Mouse (Mus musculus): ENCODE results near the gene Nrap. TPM values are rescaled to one million over a fixed set of nuclear protein-coding genes. Genes with fewer than 3 reads are reported as not detected.
A peak's percentile ranks its signal among the peaks of the same experiment; 100 is the strongest.
"Not testable (repeated sequence)": the region's sequence is repeated elsewhere in the genome, so short reads cannot be mapped to it uniquely, and the experiment has no call there.

Gene Nrap
- total RNA-seq, 2 experiments from 2014 or later, result 0.63 to 0.87 TPM

DNA sequence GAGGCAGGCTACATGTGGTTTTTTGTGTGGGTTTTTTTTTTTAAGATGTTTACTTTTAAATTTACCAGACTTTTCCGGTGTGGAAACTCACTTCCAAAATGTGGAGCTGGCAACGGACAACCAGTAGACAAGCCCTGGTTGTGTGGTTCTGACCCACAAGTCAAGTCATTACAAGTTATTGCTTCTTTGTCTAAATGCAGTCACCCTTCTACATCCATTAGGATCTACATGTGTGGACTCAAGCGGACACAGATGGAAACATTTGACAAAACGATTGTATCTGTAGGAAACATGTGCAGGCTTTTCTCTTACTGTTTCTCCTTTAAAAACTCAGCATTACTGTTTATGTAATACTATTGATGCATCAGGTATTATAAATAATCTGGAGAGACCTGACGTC lies 16.6 kb downstream of the Nrap start:
- intact Hi-C loops (cut with DNase I), result no loop called here
- Histone ChIP-seq H3K4me3 (no peak overlapping the region), H3K27ac (no peak overlapping the region)
- no peak for DNase-seq (ENCODE audit: extremely low spot score in 1 of 2, low spot score in 2 of 2)
- no peak for TF ChIP-seq CTCF (IDR thresholded peaks at IDR 0.05)

DNA sequence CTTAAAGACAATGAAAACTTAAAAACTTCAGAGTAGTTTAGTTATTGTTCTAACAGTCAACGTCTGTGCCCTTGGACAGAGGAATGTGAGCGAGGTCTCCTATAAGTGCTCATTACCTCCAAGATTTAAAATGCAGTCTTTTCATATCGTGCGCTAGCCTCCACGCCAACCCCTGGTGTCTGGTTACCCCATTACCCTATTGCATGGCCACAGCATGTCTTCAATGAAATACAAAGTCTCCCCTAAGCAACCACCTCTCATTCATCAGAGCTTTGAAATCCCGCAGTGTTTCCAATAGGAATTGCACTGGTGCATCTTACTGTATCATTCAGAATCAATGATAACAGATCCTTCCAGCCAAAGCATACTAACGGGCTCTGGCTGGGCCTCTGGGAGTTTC lies 17.6 kb downstream of the Nrap start:
- no peak for TF ChIP-seq CTCF (IDR thresholded peaks at IDR 0.05)
- no peak for DNase-seq (ENCODE audit: extremely low spot score in 1 of 2, low spot score in 2 of 2)
- Histone ChIP-seq H3K27ac (no peak overlapping the region), H3K4me3 (no peak overlapping the region)
- intact Hi-C loops (cut with DNase I), result no loop called here

DNA sequence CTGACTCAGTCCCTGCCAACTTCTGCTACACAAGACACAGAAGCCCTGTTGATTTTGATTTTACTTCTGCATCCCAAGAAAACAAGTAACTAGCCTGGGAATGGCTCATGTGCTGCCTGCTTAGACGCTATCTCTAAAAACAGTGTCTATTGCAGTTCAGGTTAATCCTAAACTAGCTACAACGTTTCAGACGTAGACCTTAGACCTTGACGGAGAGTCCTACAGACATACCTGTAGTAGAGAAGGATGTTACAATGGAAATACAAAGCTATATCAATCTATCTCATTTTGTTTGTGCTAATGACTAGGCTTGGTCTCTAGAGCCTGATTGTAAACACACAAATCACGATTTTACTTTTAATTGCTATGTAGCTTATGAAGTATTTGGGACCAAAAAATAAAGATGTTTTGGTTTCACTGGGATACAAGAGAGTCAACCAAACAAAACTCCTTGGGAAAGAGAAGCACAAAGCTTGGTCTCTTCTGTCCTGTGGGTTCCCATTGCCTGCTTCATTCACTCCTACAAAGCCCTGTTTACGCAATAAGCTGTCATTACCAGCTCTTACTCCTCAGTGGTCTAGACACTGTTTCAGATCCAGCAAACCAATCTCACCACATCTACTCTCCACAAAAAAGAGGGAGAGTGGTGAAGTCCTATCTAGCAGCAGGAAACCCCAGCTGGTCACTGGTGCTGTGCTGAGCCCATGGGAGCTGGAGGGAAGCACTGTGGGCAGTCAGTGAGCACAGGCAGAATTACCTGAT lies 19.3 kb downstream of the Nrap start:
- intact Hi-C loops (cut with DNase I), result no loop called here
- DNase-seq (ENCODE audit: extremely low spot score in 1 of 2, low spot score in 2 of 2), result no peak
- no peak overlapping the region for H3K27ac ChIP-seq
- TF ChIP-seq CTCF (IDR thresholded peaks at IDR 0.05), result no peak
- H3K4me3 ChIP-seq, result no peak overlapping the region

DNA sequence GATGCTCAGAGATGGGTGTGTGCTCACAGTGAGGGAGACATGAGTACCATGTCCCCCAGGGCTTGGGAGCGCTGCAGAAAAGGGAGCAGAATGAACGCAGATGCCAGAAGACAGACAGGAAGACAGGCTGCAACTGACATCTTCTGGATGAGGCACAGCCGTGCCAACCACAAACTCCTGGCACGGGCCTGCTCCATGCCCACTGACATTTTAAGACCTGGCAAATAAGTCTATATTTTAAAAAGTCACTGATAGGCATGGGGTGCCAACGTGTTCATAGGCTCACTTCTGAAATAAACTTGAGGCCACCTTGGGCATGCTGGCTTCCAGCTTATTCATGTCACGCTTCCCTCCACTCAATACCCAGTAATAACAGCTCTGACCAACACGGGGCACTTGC lies 20.9 kb downstream of the Nrap start:
- no peak for DNase-seq (ENCODE audit: extremely low spot score in 1 of 2, low spot score in 2 of 2)
- intact Hi-C loops (cut with DNase I), result no loop called here
- Histone ChIP-seq H3K27ac (no peak overlapping the region), H3K4me3 (no peak overlapping the region)
- TF ChIP-seq CTCF (IDR thresholded peaks at IDR 0.05), result no peak

- DNase-seq (ENCODE audit: extremely low spot score in 1 of 2, low spot score in 2 of 2), result no peak
- intact Hi-C loops (cut with DNase I), result no loop called here
- H3K4me3 ChIP-seq, result no peak overlapping the region
- TF ChIP-seq CTCF (IDR thresholded peaks at IDR 0.05), result no peak
- H3K27ac ChIP-seq, result no peak overlapping the region
Measured at GRCm38 (mm10) chr19:56367778-56368177, 22.1 kb downstream of the Nrap start.

DNA sequence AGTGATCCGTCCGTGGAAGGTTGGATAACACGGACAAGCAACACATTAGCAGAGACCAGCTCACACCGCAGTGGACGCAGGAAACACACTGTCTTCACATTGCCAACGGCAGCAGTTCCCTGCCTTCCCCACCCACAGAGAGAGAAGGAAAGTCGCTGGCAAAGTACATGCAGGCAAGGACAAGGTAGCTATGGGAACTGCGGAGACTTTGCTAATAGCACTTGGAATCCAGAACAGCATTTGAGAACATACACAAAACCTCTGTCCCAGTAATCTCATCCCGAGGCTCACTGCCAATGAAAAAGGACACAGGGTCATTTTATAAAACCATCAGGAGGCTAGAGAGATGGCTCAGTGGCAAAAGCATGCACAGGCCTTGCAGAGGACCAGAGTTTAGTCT lies 23.2 kb downstream of the Nrap start:
- intact Hi-C loops (cut with DNase I), result no loop called here
- Histone ChIP-seq H3K4me3 (no peak overlapping the region), H3K27ac (no peak overlapping the region)
- DNase-seq (ENCODE audit: extremely low spot score in 1 of 2, low spot score in 2 of 2), result no peak
- no peak for TF ChIP-seq CTCF (IDR thresholded peaks at IDR 0.05)

DNA sequence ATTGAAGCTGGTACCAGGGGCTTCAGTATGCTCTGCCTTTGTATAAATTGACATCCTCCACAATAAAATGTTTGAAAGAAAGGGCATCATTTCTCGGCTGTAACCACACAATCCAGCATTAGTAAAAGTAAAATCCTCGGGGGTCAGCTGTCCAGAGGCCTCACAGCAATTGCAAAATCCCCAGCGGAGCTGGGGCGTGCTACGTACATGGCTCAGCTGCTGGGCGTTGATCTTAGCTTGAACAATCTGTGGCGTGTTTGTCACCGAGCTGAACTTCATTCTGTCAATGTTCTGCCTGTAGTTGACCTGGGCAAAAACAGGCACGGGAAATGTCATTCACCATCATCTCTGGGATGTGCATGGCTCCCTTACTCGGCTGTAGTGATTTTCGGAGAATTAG lies 23.7 kb downstream of the Nrap start:
- intact Hi-C loops (cut with DNase I), result no loop called here
- Histone ChIP-seq H3K27ac (no peak overlapping the region), H3K4me3 (no peak overlapping the region)
- TF ChIP-seq CTCF (IDR thresholded peaks at IDR 0.05), result no peak
- DNase-seq (ENCODE audit: extremely low spot score in 1 of 2, low spot score in 2 of 2), result no peak

- no peak for DNase-seq (ENCODE audit: extremely low spot score in 1 of 2, low spot score in 2 of 2)
- TF ChIP-seq CTCF (IDR thresholded peaks at IDR 0.05), result no peak
- Histone ChIP-seq H3K27ac (no peak overlapping the region), H3K4me3 (no peak overlapping the region)
- intact Hi-C loops (cut with DNase I), result no loop called here
Measured at GRCm38 (mm10) chr19:56364563-56364962, 25.3 kb downstream of the Nrap start.

DNA sequence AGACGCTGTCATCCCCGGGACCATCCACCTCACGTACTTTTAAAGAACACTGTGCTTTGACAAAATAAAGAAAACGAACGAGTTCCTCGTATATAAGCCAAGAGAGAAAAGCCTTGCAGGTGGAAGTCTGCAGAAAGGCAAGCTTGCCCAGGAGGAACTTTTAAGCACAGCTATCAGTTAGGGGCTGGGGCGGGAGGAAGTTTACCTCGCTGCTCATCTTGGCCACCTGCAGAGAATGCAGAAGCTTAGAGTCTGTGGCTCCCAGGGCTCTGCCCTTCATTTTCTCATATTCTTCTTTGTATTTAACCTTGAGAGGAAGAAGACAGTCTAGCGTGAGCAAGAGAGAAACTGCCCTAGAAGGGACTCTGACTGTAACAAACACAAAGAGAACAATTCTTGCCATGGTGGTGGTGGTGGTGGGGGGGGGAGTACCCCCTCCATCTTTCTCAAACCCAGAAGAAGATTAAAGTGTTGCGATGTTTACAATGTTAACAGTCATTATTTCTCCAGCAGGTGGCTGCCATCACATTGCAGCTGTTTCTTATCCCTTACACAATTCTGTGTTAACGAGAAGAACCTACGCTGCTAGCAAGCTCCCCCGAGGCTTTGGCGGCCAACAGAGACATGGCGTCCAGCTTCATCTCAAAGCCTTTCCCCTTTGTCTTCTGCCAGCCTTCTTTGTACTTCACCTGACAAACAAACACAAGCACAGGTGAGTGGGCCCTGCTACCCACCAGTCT lies 25.9 kb downstream of the Nrap start:
- intact Hi-C loops (cut with DNase I), result no loop called here
- Histone ChIP-seq H3K27ac (no peak overlapping the region), H3K4me3 (no peak overlapping the region)
- no peak for TF ChIP-seq CTCF (IDR thresholded peaks at IDR 0.05)
- no peak for DNase-seq (ENCODE audit: extremely low spot score in 1 of 2, low spot score in 2 of 2)

DNA sequence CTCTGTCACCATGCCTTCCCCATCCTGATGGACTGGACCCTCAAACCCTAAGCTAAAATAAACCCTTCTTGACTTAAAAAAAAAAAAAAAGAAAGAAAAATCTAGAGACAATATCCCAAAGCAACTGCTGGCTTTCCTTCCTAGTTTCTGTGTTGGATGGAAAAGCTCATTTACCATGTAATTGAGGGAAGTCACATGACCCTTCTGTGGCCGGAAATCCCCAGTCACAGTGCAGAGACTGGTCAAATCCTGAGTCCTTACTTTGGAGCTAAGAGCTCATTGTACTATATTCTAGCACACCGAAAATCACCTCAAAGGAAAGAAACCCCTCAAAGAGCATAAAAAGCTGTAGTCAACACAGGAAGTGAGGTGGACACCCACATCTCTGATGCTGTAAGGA lies 30.9 kb downstream of the Nrap start:
- Histone ChIP-seq H3K27ac (no peak overlapping the region), H3K4me3 (no peak overlapping the region)
- no peak for TF ChIP-seq CTCF (IDR thresholded peaks at IDR 0.05)
- no peak for DNase-seq (ENCODE audit: extremely low spot score in 1 of 2, low spot score in 2 of 2)
- intact Hi-C loops (cut with DNase I), result no loop called here

DNA sequence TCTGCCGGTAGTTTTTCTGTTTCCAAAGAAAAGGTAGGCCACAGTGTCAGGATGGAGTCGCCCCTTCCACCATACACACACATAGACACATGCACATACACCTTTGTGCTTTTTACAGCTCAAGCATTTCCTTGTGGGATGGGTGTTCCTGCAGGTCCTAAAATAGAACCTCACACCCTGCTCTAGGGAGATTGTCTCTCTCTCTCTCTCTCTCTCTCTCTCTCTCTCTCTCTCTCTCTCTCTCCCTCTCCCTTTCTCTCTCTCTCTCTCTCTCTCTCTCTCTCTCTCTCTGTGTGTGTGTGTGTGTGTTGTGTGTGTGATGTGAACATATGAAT lies 32.5 kb downstream of the Nrap start:
- DNase-seq (ENCODE audit: extremely low spot score in 1 of 2, low spot score in 2 of 2); H3K27ac ChIP-seq; H3K4me3 ChIP-seq: not testable (repeated sequence)
- intact Hi-C loops (cut with DNase I), result loop anchor here (2.0 kb wide), 1 partner anchor 419 kb away; no protein-coding TSS in a partner anchor

GRCm38 (mm10) chr19:56356480-56357373 lies 33.1 kb downstream of the Nrap start:
- intact Hi-C loops (cut with DNase I), result loop anchor here (2.0 kb wide), 1 partner anchor 420 kb away; no protein-coding TSS in a partner anchor
- peak; percentile 69 to 80 for DNase-seq (ENCODE audit: extremely low spot score in 1 of 2, low spot score in 2 of 2)
- H3K4me3 ChIP-seq, result no peak overlapping the region
- TF ChIP-seq CTCF (IDR thresholded peaks at IDR 0.05), result peak; percentile 75
- H3K27ac ChIP-seq, result no peak overlapping the region

All from left cerebral cortex, adult 2 months (tissue).